Mouse (Mus musculus): ENCODE data around the gene Stap2.
A peak's percentile ranks its signal among the peaks of the same experiment; 100 is the strongest.

The Stap2 gene

DNA sequence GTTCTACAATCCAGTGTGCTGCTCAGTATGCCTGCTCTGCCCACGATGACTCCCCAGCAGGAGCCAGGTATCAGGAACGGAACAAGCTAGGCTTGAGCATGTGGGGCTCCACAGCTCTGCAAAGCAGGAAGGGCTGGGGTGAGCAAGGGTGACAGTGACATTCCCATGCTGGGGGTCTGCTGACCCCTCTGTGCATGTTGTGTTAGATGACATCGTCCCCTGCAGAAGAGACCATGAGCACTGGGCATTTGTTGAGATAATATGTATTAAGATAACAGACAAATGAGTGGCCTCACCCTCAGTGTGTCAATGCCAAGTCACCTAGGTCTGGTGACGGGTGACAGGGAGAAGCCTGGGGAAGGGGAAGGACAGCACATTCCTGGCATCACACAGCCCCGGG, 19.5 kb upstream of the Stap2 start:
- no peak for DNase-seq (ENCODE audit: low spot score)

DNA sequence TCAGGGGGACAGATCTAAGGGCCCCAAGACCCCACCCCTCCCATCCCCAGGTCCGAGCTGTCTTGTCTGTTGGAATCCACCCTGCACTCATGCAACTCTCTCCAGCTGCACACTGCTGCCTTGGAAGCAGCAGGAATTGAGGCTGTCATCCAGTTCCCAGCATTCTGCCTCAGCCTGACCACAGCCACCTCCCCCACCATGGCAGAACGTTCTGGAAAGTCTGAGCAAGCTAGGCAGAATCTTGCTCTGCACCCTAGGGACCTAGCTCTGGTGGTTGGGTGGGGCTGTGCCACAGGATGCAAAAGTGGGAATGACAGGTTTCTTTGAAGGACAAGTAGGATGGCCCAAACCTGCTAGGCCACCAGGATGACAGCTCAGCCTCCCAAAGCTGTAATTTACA, 19.1 kb upstream of the Stap2 start:
- no peak for DNase-seq (ENCODE audit: low spot score)

DNA sequence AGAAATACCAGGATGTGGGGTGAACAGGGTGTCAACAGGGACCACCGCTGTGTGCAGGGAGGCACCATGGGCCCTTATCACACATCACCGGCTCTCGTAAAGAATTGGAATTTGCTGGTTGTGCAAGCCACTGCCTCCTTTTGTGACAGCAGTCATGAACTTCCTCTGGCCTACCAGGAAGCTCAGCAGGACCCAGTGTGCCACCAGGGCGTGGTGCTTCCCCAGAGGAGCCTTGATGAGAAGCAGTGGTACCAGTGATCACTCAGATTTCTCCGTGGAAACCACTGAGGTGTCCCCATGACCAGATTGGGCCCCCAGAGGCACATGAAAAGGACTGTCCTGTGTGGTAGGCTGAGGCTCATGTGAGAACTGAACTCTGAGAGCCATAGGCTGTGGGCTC, 18.0 kb upstream of the Stap2 start:
- DNase-seq (ENCODE audit: low spot score), result no peak

DNA sequence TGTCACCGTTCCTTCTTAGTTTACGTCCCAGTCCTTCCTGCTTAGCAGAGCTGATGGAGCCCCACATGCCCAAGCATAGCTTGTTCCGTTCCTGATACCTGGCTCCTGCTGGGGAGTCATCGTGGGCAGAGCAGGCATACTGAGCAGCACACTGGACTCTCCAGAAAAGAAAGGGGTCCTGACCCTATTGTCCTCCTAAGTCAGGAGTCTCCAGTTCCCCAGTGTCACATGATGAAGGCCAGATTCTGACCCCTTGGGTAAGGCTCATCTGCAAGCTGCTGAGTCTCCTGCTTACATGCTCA, 17.6 kb upstream of the Stap2 start:
- no peak for DNase-seq (ENCODE audit: low spot score)

DNA sequence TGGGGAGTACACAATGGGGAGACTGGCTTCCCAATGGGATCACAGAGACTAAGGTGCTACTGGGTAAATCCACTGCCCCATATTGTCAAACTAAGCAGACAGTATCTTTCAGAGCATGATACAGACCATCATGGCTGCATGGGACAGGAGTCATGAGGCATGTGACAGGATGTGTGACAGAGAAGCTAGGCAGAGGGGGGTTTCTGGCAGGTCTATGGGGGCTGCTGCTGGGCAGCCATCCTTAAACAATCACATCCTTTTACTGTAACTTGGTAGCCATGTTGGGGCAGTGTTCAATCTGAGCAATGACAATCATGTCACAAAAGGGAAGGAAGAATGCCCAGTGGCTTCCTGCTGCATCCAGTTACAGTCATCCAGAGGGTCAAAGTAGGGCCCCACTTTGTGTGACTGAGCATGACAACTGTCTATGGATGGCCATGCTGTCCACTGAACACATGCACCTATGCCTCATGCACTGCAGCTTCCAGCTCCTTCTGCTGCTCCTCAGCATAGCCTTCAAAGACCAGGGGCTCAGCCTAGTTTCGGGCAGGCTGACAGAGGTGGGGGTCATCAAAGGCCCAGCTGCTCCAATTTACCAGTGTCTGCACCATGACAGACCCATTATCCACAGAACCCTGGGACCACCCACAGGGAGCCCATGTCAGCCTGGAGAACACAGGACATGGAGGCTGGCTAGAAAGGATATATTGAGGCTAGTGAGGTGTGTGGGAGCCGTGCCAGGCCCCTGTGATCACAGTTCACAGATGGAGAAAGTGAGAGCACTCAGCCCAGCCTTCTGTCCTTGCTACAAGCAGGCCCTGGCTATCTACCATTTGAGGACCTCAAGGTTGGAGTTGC, 17.0 kb upstream of the Stap2 start:
- DNase-seq (ENCODE audit: low spot score), result no peak

DNA sequence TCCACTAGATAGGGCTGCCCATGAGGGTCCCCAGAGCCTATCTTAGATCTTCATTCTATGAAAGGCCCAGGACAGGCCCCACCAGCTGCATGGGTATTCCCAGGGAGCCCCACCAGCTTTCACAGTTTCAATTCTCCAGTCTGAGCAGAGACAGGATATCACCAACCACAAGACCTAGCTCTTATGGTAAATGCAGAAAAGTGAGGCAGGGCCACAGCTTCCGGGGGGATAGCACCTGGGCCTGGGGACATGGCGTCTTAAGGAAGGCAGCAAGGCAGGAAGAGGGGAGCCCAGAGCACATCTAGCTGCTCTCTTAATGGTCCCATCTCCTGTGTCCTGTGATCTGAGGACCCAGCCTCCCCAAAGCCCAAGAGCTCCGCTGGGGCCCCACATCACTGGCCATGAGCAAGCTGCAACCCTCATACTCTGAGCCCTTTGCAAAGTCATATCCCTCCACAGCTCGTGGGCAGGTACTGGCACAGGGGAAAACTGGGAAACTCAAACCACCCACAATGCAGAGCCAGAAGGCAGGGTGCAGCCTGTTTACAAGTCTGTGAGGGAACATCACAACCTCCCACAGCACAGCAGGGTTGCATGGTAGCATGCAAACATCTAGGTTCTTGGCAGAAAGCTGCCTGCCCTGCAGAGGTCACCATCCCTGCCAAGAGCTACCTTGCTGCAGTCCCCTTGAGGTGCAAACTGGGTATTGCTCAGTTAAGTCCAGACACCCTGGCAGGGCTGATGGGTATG, 16.0 kb upstream of the Stap2 start:
- DNase-seq (ENCODE audit: low spot score), result no peak

DNA sequence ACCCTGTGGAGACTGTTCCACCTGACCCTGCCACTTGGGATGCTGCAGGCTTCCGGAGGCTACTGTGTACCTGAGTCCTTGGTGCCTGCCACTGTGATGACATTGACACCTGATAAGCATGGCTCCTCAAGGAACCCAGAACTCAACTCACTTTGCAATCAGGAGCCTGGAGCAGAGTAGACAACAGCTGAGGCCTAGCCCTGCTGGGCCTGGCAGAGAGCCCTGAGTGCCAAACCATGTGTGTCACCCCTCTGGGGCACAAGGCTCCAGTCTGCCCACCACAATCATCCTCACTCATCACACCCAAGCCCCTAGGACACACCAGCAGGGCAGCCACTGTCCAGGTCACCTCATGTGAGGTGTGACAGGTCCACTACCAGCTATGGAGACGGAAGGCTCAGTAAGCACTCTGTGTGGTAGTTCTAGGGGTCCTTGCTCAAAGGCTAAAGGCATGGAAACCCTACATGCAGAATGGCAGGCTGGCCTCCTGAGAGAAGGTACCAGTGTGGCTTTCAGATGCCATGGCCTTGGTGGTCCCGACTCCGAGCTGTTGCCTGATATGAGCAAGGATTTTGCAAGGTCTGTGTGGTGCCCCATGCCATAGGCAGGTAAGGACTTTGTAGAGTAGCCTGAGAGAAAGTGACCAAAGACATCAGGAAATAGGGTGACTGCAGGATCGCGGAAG, 15.2 kb upstream of the Stap2 start:
- no peak for DNase-seq (ENCODE audit: low spot score)

DNA sequence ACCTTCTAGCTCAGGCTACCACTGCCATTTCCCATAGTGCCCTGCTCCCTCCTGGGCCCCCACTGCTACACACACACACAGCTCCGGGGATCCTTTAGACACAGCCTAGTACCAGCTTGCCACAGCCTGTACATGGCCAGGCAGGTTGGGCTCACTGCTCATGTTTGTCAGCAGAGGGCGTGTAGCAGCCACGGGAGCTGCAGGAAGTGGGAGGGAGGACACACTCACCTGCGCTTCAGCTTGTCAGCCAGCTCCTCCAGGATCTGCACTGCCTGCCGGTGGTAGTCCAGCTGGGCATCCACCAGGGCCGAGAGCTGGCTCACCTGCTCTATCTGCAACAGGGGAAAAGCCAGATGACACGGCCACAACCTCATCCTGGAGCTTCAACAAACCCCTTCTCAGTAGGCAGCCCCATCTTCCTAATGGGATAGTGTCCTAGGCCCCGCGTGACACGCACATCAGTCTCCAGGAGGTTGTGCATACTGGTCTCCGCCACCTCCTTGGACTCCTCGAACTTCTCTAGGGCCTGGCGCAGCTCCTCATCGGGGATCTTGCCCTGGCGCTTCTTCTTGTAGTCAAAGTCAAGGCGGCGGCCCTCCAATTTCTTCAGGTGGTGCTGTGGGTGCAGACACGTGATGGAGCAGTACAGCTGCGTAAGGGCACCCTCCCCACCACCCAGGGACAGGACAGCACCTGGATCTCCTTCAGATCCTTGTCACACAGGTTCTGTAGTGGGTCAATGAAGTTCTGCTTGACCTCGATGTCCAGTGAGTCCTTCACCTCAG, 13.2 kb upstream of the Stap2 start:
- DNase-seq (ENCODE audit: low spot score), result no peak

DNA sequence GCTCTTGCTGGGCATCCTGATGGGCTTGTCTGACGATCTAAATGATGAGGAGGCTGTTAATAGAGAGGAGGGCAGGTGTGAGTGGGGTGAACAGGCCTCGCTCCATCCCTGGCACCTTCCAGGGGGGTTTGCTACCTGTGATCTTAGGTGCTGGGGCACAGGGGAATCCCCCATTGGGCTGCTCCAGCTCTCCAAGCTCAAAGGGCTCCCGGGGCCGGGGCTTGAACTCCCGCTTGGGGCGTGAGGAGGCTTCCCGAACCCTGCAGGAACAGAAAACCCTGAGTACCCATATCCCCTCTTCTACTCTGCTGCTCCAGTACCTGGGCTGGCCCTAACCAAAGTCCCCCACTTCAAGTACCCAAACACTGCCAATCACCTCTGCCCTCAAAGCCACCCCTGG, 12.5 kb upstream of the Stap2 start:
- no peak for DNase-seq (ENCODE audit: low spot score)

DNA sequence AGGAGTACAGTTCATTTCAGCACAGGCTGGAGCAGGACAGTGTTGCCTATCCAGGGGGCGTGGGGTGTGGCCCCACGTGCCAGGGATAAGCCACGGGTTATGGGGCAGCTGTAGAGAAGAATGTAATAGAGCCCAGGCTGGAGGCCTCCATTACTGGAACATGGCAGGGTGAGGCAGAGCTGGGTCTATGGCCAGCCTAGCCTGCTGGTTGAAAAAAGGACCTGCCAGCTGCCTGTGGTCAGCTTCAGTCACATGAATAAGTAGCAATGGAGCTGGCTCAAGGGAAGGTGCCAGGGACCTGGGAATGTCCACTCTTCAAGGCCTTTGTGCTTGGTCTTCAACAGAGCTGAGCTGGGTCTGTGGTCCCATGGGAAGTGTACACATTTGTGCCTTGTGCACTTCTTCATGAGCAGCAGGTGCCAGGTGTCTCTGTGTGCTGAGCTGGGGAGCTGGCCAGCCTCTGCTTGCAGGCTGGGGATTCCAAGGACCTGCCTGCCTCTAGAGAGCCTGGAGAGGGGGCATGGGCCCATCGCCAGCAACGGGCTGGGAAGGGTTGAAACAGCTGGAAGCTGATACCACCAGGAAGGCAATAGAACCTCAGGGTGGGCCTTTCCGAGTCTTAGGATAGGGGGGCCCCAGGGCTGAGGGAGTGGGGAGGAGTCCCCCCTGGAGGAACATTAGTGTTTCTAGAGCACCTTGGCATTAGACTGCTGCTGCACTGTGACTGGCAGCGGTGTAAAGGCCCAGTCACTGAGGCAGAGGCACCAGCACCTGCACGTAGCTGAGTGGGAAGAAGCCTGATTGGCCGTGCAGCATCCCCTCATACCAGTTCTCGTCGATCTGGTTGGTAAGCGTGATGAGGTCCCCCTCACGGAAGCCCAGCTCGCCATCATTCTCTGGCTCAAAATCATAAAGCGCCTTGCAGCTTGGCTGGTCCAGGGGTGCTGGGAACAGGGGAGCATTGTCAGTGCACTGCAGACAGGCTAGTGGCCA, 11.7 kb upstream of the Stap2 start:
- no peak for DNase-seq (ENCODE audit: low spot score)

DNA sequence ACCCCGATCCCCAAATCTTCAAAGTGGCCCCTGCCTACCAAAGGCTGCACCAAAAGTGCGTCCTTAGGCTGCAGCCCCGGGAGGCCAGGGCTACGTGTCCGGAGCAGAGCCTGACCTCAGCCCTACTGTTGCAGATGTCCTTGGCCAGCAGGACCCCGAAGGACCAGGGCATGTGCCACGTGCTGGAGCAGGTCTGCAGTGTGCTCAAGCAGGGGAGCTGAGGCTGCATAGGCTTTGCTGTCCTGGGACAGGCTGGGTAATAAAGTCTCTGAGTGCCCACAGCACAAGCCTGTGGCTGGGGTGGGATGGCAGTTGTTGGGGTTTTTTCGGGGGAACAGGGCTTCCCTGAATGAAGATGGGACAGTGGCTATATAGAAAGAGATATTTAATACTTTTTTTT, 11.0 kb upstream of the Stap2 start:
- DNase-seq (ENCODE audit: low spot score), result no peak

DNA sequence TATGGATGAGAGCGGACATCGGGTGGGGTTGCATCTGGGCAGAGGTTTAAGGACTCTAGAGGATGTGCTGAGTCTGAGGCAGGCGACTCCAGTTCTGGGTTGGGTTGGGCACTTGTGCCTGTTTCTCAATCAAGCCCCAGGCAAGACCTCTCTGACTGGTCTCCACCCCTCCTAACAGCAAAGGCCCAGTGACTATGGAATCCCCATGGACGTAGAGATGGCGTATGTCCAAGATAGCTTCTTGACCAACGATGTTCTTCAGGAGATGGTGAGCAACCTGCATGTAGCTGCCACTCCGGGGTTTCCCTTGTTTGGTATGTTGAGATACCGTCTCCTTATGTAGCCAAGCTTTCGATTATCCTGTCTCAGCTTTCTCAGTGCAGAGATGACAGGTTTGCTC, 9.9 kb upstream of the Stap2 start:
- DNase-seq (ENCODE audit: low spot score), result no peak

DNA sequence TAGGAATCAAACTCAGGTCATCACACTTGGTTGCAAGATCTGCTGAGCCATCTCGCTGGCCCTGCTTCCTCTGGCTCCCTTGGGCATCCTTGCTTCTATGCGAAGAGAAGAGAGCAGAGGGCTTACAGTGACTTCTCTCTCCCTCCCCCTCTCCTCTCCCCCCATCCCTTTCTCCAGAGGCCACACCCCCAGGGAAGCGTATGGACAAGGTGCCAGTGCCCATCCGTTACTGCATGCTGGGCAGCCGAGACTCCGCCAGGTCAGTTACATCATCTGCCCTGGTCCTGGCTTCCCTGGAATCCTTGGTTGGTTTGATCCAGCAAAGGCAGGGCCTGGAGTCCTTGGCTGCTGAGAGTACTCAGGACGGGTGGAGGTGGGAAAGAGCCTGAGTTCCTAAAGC, 6.1 kb upstream of the Stap2 start:
- DNase-seq (ENCODE audit: low spot score), result no peak

DNA sequence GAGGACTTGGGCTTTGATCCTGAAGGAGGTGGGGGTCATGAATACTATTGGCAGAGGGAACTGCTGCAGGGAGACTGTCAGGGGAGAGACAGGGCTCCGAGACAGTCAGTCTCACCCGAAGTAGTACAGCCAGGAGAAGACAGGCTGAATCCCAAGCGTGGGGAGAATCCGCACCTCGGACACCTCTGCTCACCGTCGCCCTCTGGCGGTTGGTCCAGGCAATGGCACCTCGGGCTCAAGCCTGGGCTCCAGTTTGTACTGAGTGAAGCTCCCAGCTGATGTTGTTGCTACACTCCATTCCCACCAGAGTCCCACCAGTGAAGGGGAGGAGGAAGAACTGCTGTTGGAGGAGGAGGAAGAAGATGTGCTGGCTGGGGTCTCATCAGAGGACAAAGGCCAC, 5.3 kb upstream of the Stap2 start:
- no peak for DNase-seq (ENCODE audit: low spot score)

DNA sequence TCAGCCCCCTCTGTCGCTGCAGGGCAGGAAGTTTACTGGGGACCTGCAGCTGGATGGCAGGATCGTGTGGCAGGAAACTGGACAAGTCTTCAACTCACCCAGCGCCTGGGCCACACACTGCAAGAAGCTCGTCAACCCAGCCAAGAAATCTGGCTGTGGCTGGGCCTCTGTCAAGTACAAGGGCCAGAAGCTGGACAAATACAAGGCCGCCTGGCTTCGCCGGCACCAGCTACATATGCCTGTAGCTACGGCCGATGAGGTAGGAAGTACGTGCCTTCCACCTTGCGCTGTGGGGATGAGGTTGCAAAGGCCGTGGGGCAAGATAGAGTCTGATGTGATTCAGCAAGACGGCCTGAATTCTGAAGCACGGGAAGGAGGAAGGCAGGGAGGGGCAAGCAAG, 4.9 kb upstream of the Stap2 start:
- no peak for DNase-seq (ENCODE audit: low spot score)

DNA sequence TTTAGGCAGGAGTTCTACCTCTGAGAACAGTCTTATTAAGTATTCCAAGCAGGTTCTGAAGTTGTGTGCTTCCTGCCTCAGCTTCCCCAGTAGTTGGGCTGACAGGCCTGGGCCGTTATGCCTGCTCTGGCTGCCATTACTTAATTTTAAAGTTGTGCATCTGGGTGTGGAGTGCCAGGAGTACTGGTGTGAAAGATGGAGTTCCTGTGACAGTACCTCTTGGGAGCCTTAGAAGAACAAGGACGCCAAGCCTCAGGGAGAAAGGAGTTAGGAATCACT, 4.5 kb upstream of the Stap2 start:
- DNase-seq (ENCODE audit: low spot score), result no peak

DNA sequence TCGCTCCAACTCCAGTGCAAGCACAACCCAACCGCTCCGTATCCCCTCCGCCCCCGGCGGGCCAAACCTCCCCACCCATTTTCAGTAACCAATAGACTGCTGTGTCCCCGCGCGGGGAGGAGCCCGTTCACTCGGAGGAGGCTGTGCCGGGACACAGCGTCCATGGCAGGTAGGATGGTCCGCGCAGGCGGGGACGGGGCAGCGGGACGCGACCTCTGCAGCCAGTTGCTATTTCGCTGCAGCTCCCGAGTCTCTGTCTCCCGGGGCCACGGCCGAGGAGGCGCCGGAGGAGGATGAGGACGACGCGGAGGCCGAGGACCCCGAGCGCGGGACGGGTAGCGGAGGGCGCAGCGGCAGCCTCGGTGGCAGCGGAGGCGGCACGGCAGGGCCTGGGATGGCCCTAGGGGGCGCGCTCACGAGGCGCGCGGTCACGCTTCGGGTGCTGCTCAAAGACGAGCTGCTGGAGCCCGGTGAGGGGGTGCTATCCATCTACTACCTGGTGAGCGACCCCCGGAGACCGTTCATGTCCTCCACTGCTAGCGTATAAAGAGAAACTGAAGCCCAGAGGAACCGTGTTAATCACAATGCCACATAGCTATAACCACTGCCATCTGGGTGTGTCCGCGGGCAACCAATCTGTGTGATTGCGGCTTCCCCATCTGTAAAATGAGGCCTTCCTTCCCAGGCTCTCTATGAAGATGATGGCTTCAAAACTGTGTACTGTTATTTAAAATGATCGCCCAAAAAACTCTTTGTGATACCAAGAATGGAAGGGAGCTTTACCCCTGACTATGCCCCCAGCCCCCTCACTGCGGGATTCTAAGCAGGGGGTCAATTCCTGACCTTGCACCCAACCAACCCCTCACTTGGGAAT, 3.9 kb upstream of the Stap2 start:
- DNase-seq (ENCODE audit: low spot score), result peak; percentile 92

DNA sequence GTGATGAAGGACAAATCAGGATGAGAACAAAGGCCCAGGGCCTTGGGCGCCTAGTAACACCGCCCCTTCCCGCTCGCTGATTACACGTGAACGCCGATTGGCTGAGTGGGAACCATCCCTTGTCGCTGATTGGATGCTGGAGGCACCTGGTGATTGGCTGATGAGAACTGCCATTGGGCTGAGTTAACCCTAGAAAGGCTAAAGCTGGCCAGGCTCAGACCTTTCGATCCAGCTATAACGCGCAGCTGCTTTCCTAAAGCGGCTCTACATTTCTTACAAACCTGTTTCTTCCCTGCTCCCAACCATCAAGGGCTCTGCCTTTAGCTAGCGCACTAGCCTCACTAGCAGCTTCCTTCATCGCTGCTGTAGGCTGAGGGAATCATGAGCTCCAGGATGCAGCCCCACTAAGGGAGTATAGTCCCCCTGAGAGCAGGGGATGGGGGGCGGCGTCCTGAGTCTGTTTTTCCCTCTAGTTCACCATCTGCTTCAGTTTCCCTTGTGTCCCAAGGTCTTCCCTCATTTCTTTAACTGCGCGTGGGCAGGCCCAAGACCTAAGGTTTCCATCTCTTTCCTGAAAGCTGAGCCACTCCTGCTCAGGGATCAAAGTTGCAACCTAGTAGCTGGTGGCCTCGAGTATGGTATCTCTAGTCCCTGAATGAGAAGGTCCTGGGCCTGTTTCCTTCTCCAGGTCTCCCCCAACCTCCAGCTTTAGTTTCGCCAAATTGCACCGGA, 3.1 kb upstream of the Stap2 start:
- peak; percentile 94 for DNase-seq (ENCODE audit: low spot score)

DNA sequence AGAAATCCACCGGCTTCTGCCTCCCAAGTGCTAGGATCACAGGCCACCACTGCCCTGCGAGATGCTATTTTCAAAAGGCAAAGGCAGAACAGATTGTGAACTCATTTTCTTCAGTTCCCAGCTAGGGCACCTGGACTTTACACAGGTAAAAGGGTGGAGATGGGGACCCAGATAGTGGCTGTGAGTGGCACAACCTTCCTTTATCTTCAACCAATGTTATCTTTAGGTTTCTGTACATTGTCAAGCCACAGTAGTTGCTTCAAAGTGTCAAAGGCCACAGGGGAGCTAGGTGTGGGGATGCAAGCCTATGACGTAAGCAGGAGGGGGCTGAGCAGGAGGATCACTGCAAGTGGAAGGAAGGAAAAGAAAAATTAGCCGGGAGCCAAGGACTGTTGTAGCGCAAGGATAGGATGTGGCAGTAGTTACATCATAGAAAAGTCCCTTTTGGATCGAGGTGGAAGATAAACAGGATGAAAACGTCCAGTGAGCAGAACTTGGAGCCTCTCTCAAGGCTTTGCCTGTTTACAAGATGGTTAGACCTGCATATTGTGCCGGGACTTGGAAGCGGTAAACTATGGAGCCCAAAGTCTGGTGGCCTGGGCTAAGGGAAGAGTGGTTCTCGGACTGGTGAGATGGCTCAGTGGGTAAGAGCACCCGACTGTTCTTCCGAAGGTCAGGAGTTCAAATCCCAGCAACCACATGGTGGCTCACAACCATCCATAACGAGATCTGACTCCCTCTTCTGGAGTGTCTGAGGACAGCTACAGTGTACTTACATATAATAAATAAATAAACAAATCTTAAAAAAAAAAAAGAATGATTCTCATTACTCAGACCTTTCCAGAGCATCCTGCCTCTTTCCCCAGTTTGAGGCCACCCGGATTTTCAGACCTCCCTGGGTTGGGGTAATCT, 2.3 kb upstream of the Stap2 start:
- no peak for DNase-seq (ENCODE audit: low spot score)

Data from ovary, adult 18-20 months (tissue).